In genomic region chr9:108111593-108112121, GRCm38 (mm10) we compare ENCODE assay signal across 9 mouse cellular contexts. TPM values are rescaled to one million over a fixed set of nuclear protein-coding genes. Genes with fewer than 3 reads are reported as not detected.
DNase-seq lines count a peak whose midpoint lies in the region; ATAC-seq and TF ChIP-seq lines count a peak whose summit lies in the region.
"Had no signal": no experiment of that assay in that cellular context is flagged by ENCODE, and none has a peak within 500 bp of the region (broad histone marks: within the 10 kb centered on the region; RNA-seq: fewer than 3 reads in every experiment).

No protein-coding gene starts in this region.

- H3K27me3 ChIP-seq in heart, adult 2 months (ENCODE audit: control insufficient read depth, insufficient read depth, low read length) = peaks cover 2% of the 10 kb centered on the region; the same call in 1 of the 2 replicates
- peaks cover 6% of the 10 kb centered on the region; the same call in 1 of the 2 replicates for H3K27me3 ChIP-seq in spleen, adult 2 months (ENCODE audit: control insufficient read depth, insufficient read depth, low read length)
- H3K27me3 ChIP-seq in liver, embryonic 13.5 days = peaks cover 63% of the 10 kb centered on the region
- no peaks in the 10 kb centered on the region for H3K27me3 ChIP-seq in stomach, postnatal 0 days (ENCODE audit: control insufficient read depth, insufficient read depth, low read length)

- no peaks in the 10 kb centered on the region for H3K36me3 ChIP-seq in heart, adult 2 months (ENCODE audit: control insufficient read depth, insufficient read depth, low read length)
- no peaks in the 10 kb centered on the region for H3K36me3 ChIP-seq in spleen, adult 2 months (ENCODE audit: control insufficient read depth, insufficient read depth, low read length)
- no peaks in the 10 kb centered on the region for H3K36me3 ChIP-seq in liver, embryonic 13.5 days
- H3K36me3 ChIP-seq in stomach, postnatal 0 days (ENCODE audit: control insufficient read depth, insufficient read depth, low read length) = no peaks in the 10 kb centered on the region

- no peaks in the 10 kb centered on the region for H3K4me1 ChIP-seq in heart, adult 2 months (ENCODE audit: control insufficient read depth, insufficient read depth, low read length)
- peaks cover 11% of the 10 kb centered on the region for H3K4me1 ChIP-seq in spleen, adult 2 months (ENCODE audit: control insufficient read depth, insufficient read depth, insufficient read length)
- H3K4me1 ChIP-seq in liver, embryonic 13.5 days (replicated peaks) = peaks cover 39% of the 10 kb centered on the region
- H3K4me1 ChIP-seq in stomach, postnatal 0 days (replicated peaks; ENCODE audit: control insufficient read depth, insufficient read depth) = peaks cover 4% of the 10 kb centered on the region

- peak overlapping the region; percentile 55 for H3K4me2 ChIP-seq in liver, embryonic 13.5 days
- peak overlapping the region; percentile 50 for H3K4me2 ChIP-seq in stomach, postnatal 0 days (replicated peaks; ENCODE audit: low read depth)

- no peak for ATAC-seq in liver, embryonic 13.5 days (ENCODE audit: low read depth)
- ATAC-seq in stomach, postnatal 0 days (ENCODE audit: low FRiP score, low TSS enrichment) = no peak
- no peak for ATAC-seq in granulocyte monocyte progenitor cell, adult 5-6 weeks (replicated peaks; ENCODE audit: poor library complexity, severe bottlenecking)

- no peaks in the 10 kb centered on the region for H3K9me3 ChIP-seq in liver, embryonic 13.5 days (replicated peaks)
- no peaks in the 10 kb centered on the region for H3K9me3 ChIP-seq in stomach, postnatal 0 days (ENCODE audit: control insufficient read depth, low read length)

- WGBS in heart, adult 2 months = 72% methylated on average over 17 of the region's 17 CpGs
- 71% methylated on average over 17 of the region's 17 CpGs for WGBS in spleen, adult 2 months
- 70% methylated on average over 17 of the region's 17 CpGs for WGBS in liver, embryonic 13.5 days (ENCODE audit: insufficient replicate concordance)
- 75% methylated on average over 17 of the region's 17 CpGs for WGBS in stomach, postnatal 0 days

- no peak for DNase-seq in heart, adult 2 months
- no peak for DNase-seq in heart, adult 8-10 months (ENCODE audit: low spot score)
- DNase-seq in spleen, adult 2 months (ENCODE audit: low read depth in 1 of 2, low spot score in 2 of 2) = no peak
- DNase-seq in spleen, adult 18-20 months = no peak
- DNase-seq in liver, embryonic 13.5 days = no peak
- no peak for DNase-seq in stomach, postnatal 0 days (ENCODE audit: low spot score)
- no peak for DNase-seq in T-cell, adult 2 months (ENCODE audit: low spot score)
- DNase-seq: right cerebral cortex, postnatal 4 days had no signal

- H3K4me3 ChIP-seq in heart, adult 2 months = no peak overlapping the region
- H3K4me3 ChIP-seq in spleen, adult 2 months (ENCODE audit: extremely low read depth, insufficient read depth, insufficient read length) = peak overlapping the region; percentile 53; the same call in 1 of the 2 replicates
- H3K4me3 ChIP-seq in liver, embryonic 13.5 days (replicated peaks) = peak overlapping the region; percentile 32
- H3K4me3 ChIP-seq in stomach, postnatal 0 days (ENCODE audit: low read depth, low read length) = peak overlapping the region; percentile 19; the same call in 1 of the 2 replicates

- TF ChIP-seq EP300 in heart, adult 2 months (IDR thresholded peaks at IDR 0.05; ENCODE audit: insufficient read depth, low read depth, low read length) = no peak
- no peak for TF ChIP-seq EP300 in stomach, postnatal 0 days (optimal IDR thresholded peaks at IDR 0.05)

- TF ChIP-seq CTCF in heart, adult 2 months (IDR thresholded peaks at IDR 0.05) = 0 out of 2 replicates have a peak, but pooled peaks have one; percentile 3
- TF ChIP-seq CTCF in spleen, adult 2 months (IDR thresholded peaks at IDR 0.05; ENCODE audit: extremely low read depth, insufficient read depth, insufficient read length, insufficient replicate concordance) = no peak
- TF ChIP-seq CTCF in stomach, postnatal 0 days (IDR thresholded peaks at IDR 0.05; ENCODE audit: low read depth) = peak; percentile 23; the same call in 1 of the 2 replicates

- no peak overlapping the region; the same call in 1 of the 2 replicates for H3K9ac ChIP-seq in heart, adult 2 months (ENCODE audit: low read depth, low read length)
- peak overlapping the region; percentile 47 for H3K9ac ChIP-seq in liver, embryonic 13.5 days
- peak overlapping the region; percentile 54 for H3K9ac ChIP-seq in stomach, postnatal 0 days (ENCODE audit: low read length)

- intact Hi-C loops in heart, adult 2 months (cut with DNase I) = no loop called here

- TF ChIP-seq POLR2A in heart, adult 2 months (IDR thresholded peaks at IDR 0.05; ENCODE audit: insufficient read depth, low read depth, low read length) = no peak
- TF ChIP-seq POLR2A in spleen, adult 2 months (IDR thresholded peaks at IDR 0.05; ENCODE audit: low read depth, low read length) = no peak

- H3K27ac ChIP-seq in heart, adult 2 months = no peak overlapping the region
- no peak overlapping the region for H3K27ac ChIP-seq in spleen, adult 2 months (ENCODE audit: insufficient read depth, low read length)
- H3K27ac ChIP-seq in liver, embryonic 13.5 days = no peak overlapping the region
- H3K27ac ChIP-seq in stomach, postnatal 0 days (replicated peaks) = no peak overlapping the region

- H3K79me2 ChIP-seq in heart, adult 2 months (replicated peaks; ENCODE audit: control insufficient read depth, insufficient read depth, low read length) = no peaks in the 10 kb centered on the region

RNA-seq across cellular contexts. Expression of gene Apeh, which starts 17.3 kb away (rescaled TPM):
- 10 to 100 TPM; 37.6 to 39.3 TPM for total RNA-seq in heart, adult 2 months (2021)
- polyA plus RNA-seq in heart, adult 2 months (2012; rRNA removed) = 58.0 and 92.7 TPM in 2 replicates
- total RNA-seq in heart, adult 8-10 months (2022) = 10 to 100 TPM; 38.5 to 49.0 (median 44.9) TPM
- polyA plus RNA-seq in spleen, adult 2 months (2012; rRNA removed) = 136 and 157 TPM in 2 replicates
- 176 and 195 TPM in 2 replicates for polyA plus RNA-seq in liver, embryonic 13.5 days (2015; fragmentation: Nextera tagmentation; extraction: Ambion mirVana)
- 35.4 and 38.4 TPM in 2 replicates for polyA plus RNA-seq in stomach, postnatal 0 days (2015; fragmentation: Nextera tagmentation; extraction: Ambion mirVana)
- total RNA-seq in granulocyte monocyte progenitor cell, adult 5-6 weeks (2014; fragmentation: Nextera tagmentation) = 72.6 and 79.0 TPM in 2 replicates
- 75.8 and 83.2 TPM in 2 replicates for total RNA-seq in granulocyte monocyte progenitor cell, adult 5-6 weeks (2017)

RNA-seq across cellular contexts. Expression of gene Rnf123, which starts 28.5 kb away (rescaled TPM):
- total RNA-seq in heart, adult 2 months (2021) = 10 to 100 TPM; 79.3 to 86.7 TPM
- polyA plus RNA-seq in heart, adult 2 months (2012; rRNA removed) = 114 and 126 TPM in 2 replicates
- total RNA-seq in heart, adult 8-10 months (2022) = 100 to 1,000 TPM; 103 to 132 (median 110) TPM
- polyA plus RNA-seq in spleen, adult 2 months (2012; rRNA removed) = 213 and 224 TPM in 2 replicates
- polyA plus RNA-seq in liver, embryonic 13.5 days (2015; fragmentation: Nextera tagmentation; extraction: Ambion mirVana) = 80.8 and 88.0 TPM in 2 replicates
- polyA plus RNA-seq in stomach, postnatal 0 days (2015; fragmentation: Nextera tagmentation; extraction: Ambion mirVana) = 13.8 and 15.7 TPM in 2 replicates
- 64.5 and 75.3 TPM in 2 replicates for total RNA-seq in granulocyte monocyte progenitor cell, adult 5-6 weeks (2014; fragmentation: Nextera tagmentation)
- 29.7 and 30.3 TPM in 2 replicates for total RNA-seq in granulocyte monocyte progenitor cell, adult 5-6 weeks (2017)

RNA-seq across cellular contexts. Expression of gene Mst1, which starts 31.4 kb away (rescaled TPM):
- total RNA-seq in heart, adult 2 months (2021) = not detected
- polyA plus RNA-seq in heart, adult 2 months (2012; rRNA removed) = 0.59 TPM in 1 of 2 replicates, not detected in the other
- total RNA-seq in heart, adult 8-10 months (2022) = under 1 TPM in 1 of 4 experiments, not detected in 3; 0.14 TPM
- polyA plus RNA-seq in spleen, adult 2 months (2012; rRNA removed) = 1.5 and 1.6 TPM in 2 replicates
- polyA plus RNA-seq in liver, embryonic 13.5 days (2015; fragmentation: Nextera tagmentation; extraction: Ambion mirVana) = 15.5 and 18.6 TPM in 2 replicates
- polyA plus RNA-seq in stomach, postnatal 0 days (2015; fragmentation: Nextera tagmentation; extraction: Ambion mirVana) = 4.4 and 4.8 TPM in 2 replicates
- 0.67 TPM in 1 of 2 replicates, not detected in the other for total RNA-seq in granulocyte monocyte progenitor cell, adult 5-6 weeks (2014; fragmentation: Nextera tagmentation)
- total RNA-seq in granulocyte monocyte progenitor cell, adult 5-6 weeks (2017) = 0.34 and 1.6 TPM in 2 replicates

RNA-seq across cellular contexts. Expression of gene Amigo3, which starts 58.7 kb away (rescaled TPM):
- total RNA-seq in heart, adult 2 months (2021) = 1 to 10 TPM; 1.5 to 2.0 TPM
- polyA plus RNA-seq in heart, adult 2 months (2012; rRNA removed) = 3.1 and 5.1 TPM in 2 replicates
- total RNA-seq in heart, adult 8-10 months (2022) = 1 to 10 TPM; 1.3 to 3.1 (median 1.6) TPM
- polyA plus RNA-seq in spleen, adult 2 months (2012; rRNA removed) = 2.2 and 2.8 TPM in 2 replicates
- polyA plus RNA-seq in liver, embryonic 13.5 days (2015; fragmentation: Nextera tagmentation; extraction: Ambion mirVana) = 1.2 and 1.4 TPM in 2 replicates
- 2.8 and 2.9 TPM in 2 replicates for polyA plus RNA-seq in stomach, postnatal 0 days (2015; fragmentation: Nextera tagmentation; extraction: Ambion mirVana)
- total RNA-seq in granulocyte monocyte progenitor cell, adult 5-6 weeks (2014; fragmentation: Nextera tagmentation) = 2.2 and 3.4 TPM in 2 replicates
- 2.2 and 3.1 TPM in 2 replicates for total RNA-seq in granulocyte monocyte progenitor cell, adult 5-6 weeks (2017)
